Mouse (Mus musculus) hindbrain, embryonic 14.5 days (tissue): ENCODE results near the gene Rab42. TPM values are rescaled to one million over a fixed set of nuclear protein-coding genes. Genes with fewer than 3 reads are reported as not detected.

Experiments used
- ATAC-seq: fragments of 200-750 bp; cut with Nextera tagmentation; 2 replicates; pipeline ENCODE4 v1.8.0; 2017; ENCODE audit warnings: moderate number of reproducible peaks, mild to moderate bottlenecking, moderate TSS enrichment, moderate library complexity; ENCODE audit not compliant: low FRiP score
- DNase-seq: peaks from one replicate; pipeline ENCODE4 v3.0.0-alpha.2; 2015; ENCODE audit warnings: low spot score
- H3K27ac ChIP-seq: fragments of 300-500 bp; sonication (generic); 2 replicates; pipeline ENCODE4 v1.5.1; 2014; ENCODE audit warnings: mild to moderate bottlenecking, moderate library complexity
- H3K27me3 ChIP-seq: fragments of 300-500 bp; sonication (generic); 2 replicates; pipeline ENCODE4 v1.6.1; 2014; ENCODE audit warnings: mild to moderate bottlenecking, low read length, mixed read lengths; ENCODE audit not compliant: control insufficient read depth, insufficient read depth
- H3K36me3 ChIP-seq: fragments of 300-500 bp; sonication (generic); replicated peaks from 2 replicates; pipeline ENCODE4 v1.6.1; 2014; ENCODE audit not compliant: control insufficient read depth, insufficient read depth
- H3K4me1 ChIP-seq: fragments of 300-500 bp; sonication (generic); replicated peaks from 2 replicates; pipeline ENCODE4 v1.6.1; 2014; ENCODE audit warnings: antibody characterized with exemption, low read length, mixed read lengths; ENCODE audit not compliant: control insufficient read depth, insufficient read depth
- H3K4me2 ChIP-seq: fragments of 300-500 bp; sonication (generic); replicated peaks from 2 replicates; pipeline ENCODE4 v1.6.1; 2014; ENCODE audit warnings: mild to moderate bottlenecking, moderate library complexity
- H3K4me3 ChIP-seq: fragments of 300-500 bp; sonication (generic); replicated peaks from 2 replicates; pipeline ENCODE4 v1.5.1; 2014; ENCODE audit warnings: mild to moderate bottlenecking, low read length
- H3K9ac ChIP-seq: fragments of 300-500 bp; sonication (generic); 2 replicates; pipeline ENCODE4 v1.6.1; 2014
- H3K9me3 ChIP-seq: fragments of 300-500 bp; sonication (generic); 2 replicates; pipeline ENCODE4 v1.6.1; 2016; ENCODE audit warnings: low read length; ENCODE audit not compliant: control insufficient read depth
- WGBS: fragments of 180-500 bp; shearing (Covaris S2); extraction: QIAGEN DNeasy Blood & Tissue Kit; methylation state at CpG from one replicate; pipeline ENCODE4 v1.1.7; 2014; 5-methylcytosine and 5-hydroxymethylcytosine counted together
- polyA plus RNA-seq: library from polyadenylated mRNA; unstranded; fragments of >200 nt; fragmentation: Nextera tagmentation; extraction: Ambion mirVana; gene quantifications from 2 replicates; pipeline ENCODE4 v1.2.1, GENCODE M21; 2014

The Rab42 gene
- polyA plus RNA-seq = 0.95 and 1.5 TPM in 2 replicates

DNA sequence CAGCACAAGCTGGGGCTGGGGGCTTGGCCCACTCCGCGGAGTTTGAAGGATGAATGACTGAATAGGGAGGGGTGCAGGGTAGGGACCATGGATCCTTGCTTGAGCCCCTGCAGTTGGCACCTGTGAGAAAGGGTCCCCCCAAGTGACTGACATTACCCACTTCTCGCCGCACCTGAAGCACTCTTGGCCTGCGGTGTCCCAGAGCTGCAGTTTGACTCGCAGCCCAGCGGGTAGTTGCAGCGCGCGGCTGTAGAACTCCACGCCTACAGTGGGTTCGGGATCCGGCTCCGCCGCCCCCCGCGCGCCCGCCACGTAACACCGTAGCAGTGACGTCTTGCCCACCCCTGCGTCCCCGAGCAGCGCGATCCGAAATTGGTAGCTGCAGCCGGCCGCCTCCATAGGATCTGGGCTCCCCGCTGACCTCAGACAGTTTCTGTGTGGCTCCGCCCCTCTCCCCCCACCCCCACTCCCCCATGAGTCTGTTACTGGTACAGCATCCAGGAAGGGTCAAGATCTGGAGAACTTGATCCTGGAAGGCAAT is at the start of gene Rab42:
Gene Rab42, minus strand, starts transcription at position 447 of the 541 bp plus-strand sequence.
- ATAC-seq = 0 out of 2 replicates have a peak, but pooled peaks have one; percentile 55
- no peaks in the 10 kb centered on the region for H3K9me3 ChIP-seq
- peaks cover 7% of the 10 kb centered on the region; the same call in 1 of the 2 replicates for H3K4me1 ChIP-seq
- H3K27ac ChIP-seq = no peak within 1 kb of the TSS
- WGBS = 2% methylated on average over 31 of the region's 31 CpGs
- H3K36me3 ChIP-seq = no peaks in the 10 kb centered on the region
- H3K27me3 ChIP-seq = no peaks in the 10 kb centered on the region
- peak; percentile 34 for DNase-seq
- peak within 1 kb of the TSS; percentile 40 for H3K4me3 ChIP-seq
- peak within 1 kb of the TSS; percentile 63 for H3K4me2 ChIP-seq
- H3K9ac ChIP-seq = peak within 1 kb of the TSS; percentile 64

DNA sequence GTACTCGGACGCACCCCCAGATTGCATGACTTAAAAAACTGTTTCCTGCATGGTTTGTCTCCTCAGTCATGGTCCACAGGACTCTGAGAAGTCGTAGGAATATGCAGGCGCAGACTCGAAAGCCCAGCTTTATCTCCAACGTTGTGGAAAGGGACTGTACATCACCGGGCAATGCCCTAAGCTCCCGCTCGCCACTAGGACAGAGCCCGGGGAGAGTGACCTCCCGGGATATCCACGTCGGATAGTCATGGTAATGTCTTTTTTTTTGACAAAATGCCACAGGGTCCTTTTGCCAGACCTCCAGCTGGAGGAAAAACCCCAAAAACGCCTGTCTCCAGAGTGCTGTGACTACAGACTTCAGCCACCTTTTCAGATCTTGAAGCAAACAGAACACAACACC is 49.6 kb upstream of the Rab42 start:
- peak overlapping the region; percentile 76 for H3K9ac ChIP-seq
- peak overlapping the region; percentile 87 for H3K27ac ChIP-seq
- H3K4me3 ChIP-seq = peak overlapping the region; percentile 61
- WGBS = 0% methylated on average over 14 of the region's 14 CpGs
- ATAC-seq (no peak), DNase-seq (no peak)
- no peaks in the 10 kb centered on the region for H3K9me3 ChIP-seq
- H3K4me1 ChIP-seq = peaks cover 11% of the 10 kb centered on the region
- no peaks in the 10 kb centered on the region for H3K27me3 ChIP-seq
- peak overlapping the region; percentile 72 for H3K4me2 ChIP-seq
- peaks cover 33% of the 10 kb centered on the region for H3K36me3 ChIP-seq

DNA sequence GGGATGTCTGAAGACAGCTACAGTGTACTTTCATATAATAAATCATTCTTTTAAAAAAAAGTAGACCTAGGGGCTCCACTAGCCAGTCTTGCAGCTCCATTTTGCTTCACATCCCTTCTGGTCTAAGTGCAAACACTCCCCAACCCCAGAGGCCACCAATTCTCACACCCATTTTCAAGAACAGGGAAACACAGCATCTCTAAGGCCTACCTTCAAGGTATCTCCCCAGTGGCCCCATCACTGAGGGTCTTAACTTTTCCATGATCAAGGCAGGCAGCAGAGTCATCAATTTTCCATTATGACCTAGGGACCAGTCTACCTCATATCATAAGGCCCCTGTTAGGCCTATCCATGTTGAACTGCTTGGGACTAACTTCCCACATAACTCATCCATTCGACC is 48.2 kb upstream of the Rab42 start:
- Histone ChIP-seq H3K4me1 (peaks cover 11% of the 10 kb centered on the region), H3K9ac (no peak overlapping the region), H3K27me3 (no peaks in the 10 kb centered on the region), H3K4me3 (no peak overlapping the region), H3K27ac (no peak overlapping the region), H3K4me2 (peak overlapping the region; percentile 72; the same call in 1 of the 2 replicates), H3K36me3 (peaks cover 20% of the 10 kb centered on the region), H3K9me3 (no peaks in the 10 kb centered on the region)
- DNase-seq (no peak), ATAC-seq (no peak)
- WGBS = 55% methylated on average over 1 of the region's 1 CpGs

DNA sequence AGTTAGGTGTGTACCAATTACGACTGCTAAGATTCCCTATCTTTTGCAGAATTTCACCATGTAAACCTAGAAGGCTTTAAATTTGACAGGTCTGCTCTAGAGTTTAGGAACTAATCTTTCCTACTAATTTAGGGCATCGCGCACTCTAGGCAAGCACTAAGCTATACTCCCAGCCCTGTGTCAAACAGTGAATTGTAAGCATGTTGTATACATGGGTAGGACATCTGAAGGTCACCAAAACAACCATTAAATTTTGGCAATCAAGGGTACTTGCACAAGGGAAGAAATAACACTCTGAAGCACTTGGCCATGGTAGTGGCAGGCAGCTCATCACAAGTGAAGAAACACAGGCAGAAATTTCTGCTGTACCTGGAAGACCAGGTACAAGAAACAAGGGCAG is 47.7 kb upstream of the Rab42 start:
- 66% methylated on average over 3 of the region's 3 CpGs for WGBS
- no peak overlapping the region for H3K9ac ChIP-seq
- H3K27me3 ChIP-seq = no peaks in the 10 kb centered on the region
- peaks cover 14% of the 10 kb centered on the region for H3K36me3 ChIP-seq
- peaks cover 11% of the 10 kb centered on the region for H3K4me1 ChIP-seq
- no peak overlapping the region for H3K27ac ChIP-seq
- DNase-seq (no peak), ATAC-seq (no peak)
- no peak overlapping the region for H3K4me3 ChIP-seq
- H3K4me2 ChIP-seq = no peak overlapping the region
- H3K9me3 ChIP-seq = no peaks in the 10 kb centered on the region

DNA sequence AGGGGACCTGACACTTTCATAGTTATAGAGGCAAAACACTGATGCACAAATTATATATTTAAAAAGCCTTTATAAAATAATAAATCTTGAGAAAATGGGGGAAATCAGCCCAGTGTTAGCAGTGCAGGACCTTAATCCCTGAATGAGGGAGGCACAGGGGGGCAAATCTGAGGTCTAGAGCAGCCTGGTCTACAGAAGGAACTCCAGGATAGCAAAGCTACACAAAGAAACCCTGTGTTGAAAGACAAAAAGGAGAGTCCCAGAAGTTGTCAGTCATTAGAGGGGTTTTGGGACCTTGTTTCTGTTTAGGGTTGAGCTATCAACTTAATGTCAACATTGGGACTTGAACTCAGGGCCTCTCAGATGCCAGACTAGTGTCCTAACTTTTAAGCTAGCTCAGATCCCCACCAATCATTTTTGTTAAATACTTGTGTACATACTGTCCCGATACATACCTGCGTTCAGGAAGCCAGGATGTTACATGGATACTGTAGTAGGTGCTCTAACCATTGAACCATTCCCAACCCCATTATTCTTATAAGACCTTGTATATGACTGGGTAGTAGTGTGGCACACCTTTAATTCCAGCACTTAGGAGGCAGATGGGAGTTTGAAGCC is 47.0 kb upstream of the Rab42 start:
- Histone ChIP-seq H3K27ac (no peak overlapping the region), H3K4me1 (peaks cover 11% of the 10 kb centered on the region), H3K9me3 (no peaks in the 10 kb centered on the region), H3K27me3 (no peaks in the 10 kb centered on the region), H3K4me2 (no peak overlapping the region), H3K36me3 (peaks cover 14% of the 10 kb centered on the region), H3K9ac (no peak overlapping the region), H3K4me3 (no peak overlapping the region)
- DNase-seq = no peak
- WGBS = 27% methylated on average over 2 of the region's 2 CpGs
- no peak for ATAC-seq

DNA sequence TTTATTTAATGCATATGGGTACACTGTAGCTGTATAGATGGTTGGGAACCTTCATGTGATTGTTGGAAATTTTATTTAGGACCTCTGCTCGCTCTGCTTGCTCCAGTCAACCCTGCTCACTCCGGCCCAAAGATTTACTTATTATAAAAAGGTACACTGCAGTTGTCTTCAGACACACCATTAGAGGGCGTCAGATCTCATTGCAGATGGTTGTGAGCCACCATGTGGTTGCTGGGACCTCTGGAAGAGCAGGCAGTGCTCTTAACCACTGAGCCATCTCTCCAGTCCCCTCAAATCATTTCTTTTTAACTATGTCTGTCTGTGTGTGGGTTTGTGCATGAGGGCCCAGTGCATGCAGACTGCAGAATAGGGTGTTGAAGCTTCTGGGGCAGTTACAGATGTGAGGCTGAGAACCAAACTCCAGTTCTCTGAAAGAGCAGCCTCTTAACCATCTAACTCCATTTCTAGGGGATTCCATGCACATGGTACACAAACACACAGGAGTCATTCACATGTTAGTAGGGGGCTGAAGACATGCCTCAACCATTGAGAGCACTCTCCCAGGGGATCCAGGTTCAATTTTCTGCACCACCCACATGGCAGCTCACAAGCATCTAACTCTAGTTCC is 46.4 kb upstream of the Rab42 start:
- no peak overlapping the region for H3K4me3 ChIP-seq
- no peak overlapping the region for H3K27ac ChIP-seq
- no peaks in the 10 kb centered on the region for H3K27me3 ChIP-seq
- no peak overlapping the region for H3K4me2 ChIP-seq
- H3K4me1 ChIP-seq = peaks cover 15% of the 10 kb centered on the region
- WGBS = 68% methylated on average over 3 of the region's 3 CpGs
- H3K9ac ChIP-seq = no peak overlapping the region
- ATAC-seq (no peak), DNase-seq (no peak)
- H3K36me3 ChIP-seq = peaks cover 14% of the 10 kb centered on the region
- no peaks in the 10 kb centered on the region for H3K9me3 ChIP-seq

DNA sequence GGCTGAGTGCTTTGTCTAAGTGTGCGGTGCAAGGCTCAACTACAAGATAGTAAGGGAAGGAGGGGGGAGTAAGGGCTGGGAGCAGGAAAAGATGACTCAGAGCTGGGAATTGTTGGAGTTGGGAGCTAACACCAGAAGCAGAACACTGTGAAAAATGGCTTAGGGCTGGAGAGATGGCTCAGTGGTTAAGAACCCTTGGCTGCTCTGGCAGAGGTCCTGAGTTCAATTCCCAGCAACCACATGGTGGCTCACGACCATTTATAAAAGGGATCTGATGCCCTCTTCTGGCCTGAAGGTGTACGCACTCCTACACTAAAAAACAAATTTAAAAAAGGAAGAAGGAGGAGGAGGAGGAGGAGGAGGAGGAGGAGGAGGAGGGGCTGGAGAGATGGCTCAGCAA is 43.5 kb upstream of the Rab42 start:
- Histone ChIP-seq H3K4me1 (peaks cover 14% of the 10 kb centered on the region), H3K9ac (no peak overlapping the region), H3K4me2 (no peak overlapping the region), H3K4me3 (no peak overlapping the region), H3K27ac (no peak overlapping the region), H3K9me3 (no peaks in the 10 kb centered on the region), H3K27me3 (no peaks in the 10 kb centered on the region), H3K36me3 (peaks cover 14% of the 10 kb centered on the region)
- WGBS = 58% methylated on average over 3 of the region's 3 CpGs
- no peak for ATAC-seq
- DNase-seq = no peak

DNA sequence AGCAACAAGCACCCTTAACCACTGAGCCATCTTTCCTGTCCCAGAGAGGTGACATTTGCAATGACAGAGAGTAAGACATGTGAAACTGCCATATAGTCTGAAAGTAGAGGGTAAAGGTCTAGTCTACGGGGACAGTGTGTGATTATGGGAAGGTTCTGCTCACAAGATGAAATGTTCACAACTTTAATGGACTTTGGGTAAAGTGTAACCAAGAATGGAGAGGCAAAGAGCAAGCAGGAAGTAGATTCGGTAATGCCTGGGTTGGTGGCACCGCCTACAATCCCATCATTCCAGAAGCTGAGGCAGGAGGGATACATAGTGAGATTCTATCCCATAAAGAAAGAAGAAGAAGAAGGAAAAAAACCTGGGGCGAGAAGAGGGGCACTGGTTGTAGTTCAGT is 43.1 kb upstream of the Rab42 start:
- Histone ChIP-seq H3K4me3 (no peak overlapping the region), H3K27me3 (no peaks in the 10 kb centered on the region), H3K36me3 (peaks cover 12% of the 10 kb centered on the region), H3K9me3 (no peaks in the 10 kb centered on the region), H3K27ac (no peak overlapping the region), H3K4me1 (peaks cover 14% of the 10 kb centered on the region), H3K4me2 (no peak overlapping the region; the same call in 1 of the 2 replicates), H3K9ac (no peak overlapping the region)
- DNase-seq (no peak), ATAC-seq (no peak)
- WGBS = 87% methylated on average over 4 of the region's 4 CpGs

DNA sequence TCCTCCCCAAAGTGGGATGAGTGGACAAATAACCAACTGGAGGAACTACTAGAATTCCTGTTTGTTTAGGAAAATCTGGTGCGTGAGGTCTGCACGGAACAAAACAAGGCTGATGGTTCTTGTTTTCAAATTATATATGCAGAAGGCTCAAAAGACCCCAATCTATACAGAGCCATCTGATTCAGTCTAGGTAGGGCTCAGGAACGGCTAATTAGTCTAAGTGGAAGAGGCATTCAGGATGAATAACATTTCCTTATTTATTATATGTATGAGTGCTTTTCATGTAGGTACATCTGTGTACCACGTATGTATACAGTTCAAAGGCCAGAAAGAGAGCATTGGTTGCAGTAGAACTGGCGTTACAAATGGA is 42.6 kb upstream of the Rab42 start:
- peaks cover 8% of the 10 kb centered on the region for H3K36me3 ChIP-seq
- WGBS = 50% methylated on average over 5 of the region's 5 CpGs
- H3K9ac ChIP-seq = 0 out of 2 replicates have a peak overlapping the region, but pooled peaks have one; percentile 74
- DNase-seq (no peak), ATAC-seq (no peak)
- H3K4me1 ChIP-seq = peaks cover 14% of the 10 kb centered on the region
- no peak overlapping the region for H3K27ac ChIP-seq
- H3K9me3 ChIP-seq = no peaks in the 10 kb centered on the region
- H3K4me3 ChIP-seq = peak overlapping the region; percentile 78
- H3K4me2 ChIP-seq = peak overlapping the region; percentile 82
- no peaks in the 10 kb centered on the region for H3K27me3 ChIP-seq
